Mouse (Mus musculus) lung, embryonic 16.5 days (tissue): ENCODE measurements around the gene Itgb3bp. TPM values are rescaled to one million over a fixed set of nuclear protein-coding genes. Genes with fewer than 3 reads are reported as not detected.
A peak's percentile ranks its signal among the peaks of the same experiment; 100 is the strongest.

Source experiments
- ATAC-seq: fragments of 200-750 bp; cut with Nextera tagmentation; 2 replicates; pipeline ENCODE4 v1.8.0; 2017; ENCODE audit warnings: low read depth, mild to moderate bottlenecking, moderate library complexity
- H3K27ac ChIP-seq: fragments of 300-500 bp; sonication (generic); 2 replicates; pipeline ENCODE4 v1.5.1; 2014; ENCODE audit warnings: mild to moderate bottlenecking, control low read depth, low read length
- H3K27me3 ChIP-seq: fragments of 300-500 bp; sonication (generic); 2 replicates; pipeline ENCODE4 v1.6.1; 2014; ENCODE audit warnings: low read depth, low read length, mixed read lengths; ENCODE audit not compliant: control insufficient read depth, insufficient read depth
- H3K36me3 ChIP-seq: fragments of 300-500 bp; sonication (generic); 2 replicates; pipeline ENCODE4 v1.6.1; 2014; ENCODE audit warnings: low read length; ENCODE audit not compliant: control insufficient read depth, insufficient read depth
- H3K4me1 ChIP-seq: fragments of 300-500 bp; sonication (generic); replicated peaks from 2 replicates; pipeline ENCODE4 v1.6.1; 2014; ENCODE audit warnings: low read length, mixed read lengths; ENCODE audit not compliant: control insufficient read depth, insufficient read depth
- H3K4me2 ChIP-seq: fragments of 300-500 bp; sonication (generic); 2 replicates; pipeline ENCODE4 v1.6.1; 2014; ENCODE audit warnings: low read depth, low read length, control low read depth
- H3K4me3 ChIP-seq: fragments of 300-500 bp; sonication (generic); 2 replicates; pipeline ENCODE4 v1.5.1; 2014; ENCODE audit warnings: mild to moderate bottlenecking, low read length, control low read depth
- H3K9ac ChIP-seq: fragments of 300-500 bp; sonication (generic); 2 replicates; pipeline ENCODE4 v1.6.1; 2014; ENCODE audit warnings: low read length, control low read depth
- H3K9me3 ChIP-seq: fragments of 300-500 bp; sonication (generic); 2 replicates; pipeline ENCODE4 v1.6.1; 2016; ENCODE audit warnings: low read length; ENCODE audit not compliant: control insufficient read depth
- WGBS: fragments of 180-500 bp; shearing (Covaris S2); extraction: QIAGEN DNeasy Blood & Tissue Kit; methylation state at CpG from one replicate; pipeline ENCODE4 v1.1.7; 2014; 5-methylcytosine and 5-hydroxymethylcytosine counted together
- polyA plus RNA-seq: library from polyadenylated mRNA; unstranded; fragments of >200 nt; fragmentation: Nextera tagmentation; extraction: Ambion mirVana; gene quantifications from 2 replicates; pipeline ENCODE4 v1.2.1, GENCODE M21; 2015

Itgb3bp gene
- polyA plus RNA-seq, 1 experiment from 2014 or later, result 44.9 TPM

GRCm38 (mm10) chr4:99773041-99773440 is 156.6 kb downstream of the Itgb3bp start:
- Histone ChIP-seq H3K36me3 (no peaks in the 10 kb centered on the region), H3K9me3 (no peaks in the 10 kb centered on the region), H3K4me2 (no peak overlapping the region), H3K4me3 (no peak overlapping the region), H3K27ac (no peak overlapping the region), H3K9ac (no peak overlapping the region), H3K27me3 (no peaks in the 10 kb centered on the region), H3K4me1 (no peaks in the 10 kb centered on the region)
- 26% methylated on average over 1 of the region's 1 CpGs for WGBS
- ATAC-seq, result no peak

- Histone ChIP-seq H3K27me3 (no peaks in the 10 kb centered on the region), H3K27ac (no peak overlapping the region), H3K9ac (no peak overlapping the region), H3K36me3 (no peaks in the 10 kb centered on the region), H3K4me2 (no peak overlapping the region), H3K4me1 (no peaks in the 10 kb centered on the region), H3K4me3 (no peak overlapping the region), H3K9me3 (no peaks in the 10 kb centered on the region)
- ATAC-seq, result peak; percentile 47; the same call in 1 of the 2 replicates
- 65% methylated on average over 5 of the region's 5 CpGs for WGBS
Observed at GRCm38 (mm10) chr4:99770555-99770954, 159.1 kb downstream of the Itgb3bp start.

GRCm38 (mm10) chr4:99766753-99767152 is 162.9 kb downstream of the Itgb3bp start:
- ATAC-seq, result no peak
- Histone ChIP-seq H3K4me1 (no peaks in the 10 kb centered on the region), H3K27ac (no peak overlapping the region), H3K9ac (no peak overlapping the region), H3K4me3 (no peak overlapping the region), H3K36me3 (no peaks in the 10 kb centered on the region), H3K27me3 (no peaks in the 10 kb centered on the region), H3K9me3 (no peaks in the 10 kb centered on the region), H3K4me2 (no peak overlapping the region)
- WGBS, result 47% methylated on average over 1 of the region's 1 CpGs

GRCm38 (mm10) chr4:99766303-99766702 is 163.3 kb downstream of the Itgb3bp start:
- Histone ChIP-seq H3K27ac (no peak overlapping the region), H3K4me1 (no peaks in the 10 kb centered on the region), H3K9me3 (no peaks in the 10 kb centered on the region), H3K4me3 (no peak overlapping the region), H3K36me3 (no peaks in the 10 kb centered on the region), H3K9ac (no peak overlapping the region), H3K4me2 (no peak overlapping the region), H3K27me3 (no peaks in the 10 kb centered on the region)
- 60% methylated on average over 5 of the region's 5 CpGs for WGBS
- no peak for ATAC-seq

- Histone ChIP-seq H3K4me3 (no peak overlapping the region), H3K4me2 (no peak overlapping the region), H3K9ac (no peak overlapping the region), H3K27ac (no peak overlapping the region), H3K36me3 (0 out of 2 replicates have a peak, but pooled peaks cover 2% of the 10 kb centered on the region), H3K4me1 (no peaks in the 10 kb centered on the region), H3K9me3 (no peaks in the 10 kb centered on the region), H3K27me3 (no peaks in the 10 kb centered on the region)
- peak; percentile 43; the same call in 1 of the 2 replicates for ATAC-seq
- 53% methylated on average over 5 of the region's 5 CpGs for WGBS
Observed at GRCm38 (mm10) chr4:99752426-99752825, 177.2 kb downstream of the Itgb3bp start.

GRCm38 (mm10) chr4:99739836-99740235 is 189.8 kb downstream of the Itgb3bp start:
- H3K9me3 ChIP-seq, result no peaks in the 10 kb centered on the region
- H3K4me1 ChIP-seq, result no peaks in the 10 kb centered on the region
- H3K4me3 ChIP-seq, result no peak overlapping the region
- ATAC-seq, result no peak
- WGBS, result 65% methylated on average over 7 of the region's 7 CpGs
- no peaks in the 10 kb centered on the region for H3K27me3 ChIP-seq
- H3K27ac ChIP-seq, result no peak overlapping the region
- peaks cover 2% of the 10 kb centered on the region; the same call in 1 of the 2 replicates for H3K36me3 ChIP-seq
- H3K4me2 ChIP-seq, result no peak overlapping the region
- no peak overlapping the region for H3K9ac ChIP-seq

- 92% methylated on average over 8 of the region's 8 CpGs for WGBS
- Histone ChIP-seq H3K4me3 (no peak overlapping the region), H3K27ac (no peak overlapping the region), H3K9me3 (peaks cover 6% of the 10 kb centered on the region; the same call in 1 of the 2 replicates), H3K4me2 (no peak overlapping the region), H3K4me1 (no peaks in the 10 kb centered on the region), H3K27me3 (no peaks in the 10 kb centered on the region), H3K36me3 (peaks cover 30% of the 10 kb centered on the region), H3K9ac (no peak overlapping the region)
- no peak for ATAC-seq
Observed at GRCm38 (mm10) chr4:99725914-99726451, 203.6 kb downstream of the Itgb3bp start.

GRCm38 (mm10) chr4:99724331-99724730 is 205.3 kb downstream of the Itgb3bp start:
- Histone ChIP-seq H3K4me1 (no peaks in the 10 kb centered on the region), H3K36me3 (peaks cover 16% of the 10 kb centered on the region)
- 73% methylated on average over 4 of the region's 4 CpGs for WGBS

GRCm38 (mm10) chr4:99717905-99718304 is 211.7 kb downstream of the Itgb3bp start:
- Histone ChIP-seq H3K9ac (no peak overlapping the region), H3K36me3 (no peaks in the 10 kb centered on the region), H3K4me2 (no peak overlapping the region), H3K4me1 (peaks cover 3% of the 10 kb centered on the region), H3K27me3 (no peaks in the 10 kb centered on the region), H3K27ac (no peak overlapping the region), H3K4me3 (no peak overlapping the region), H3K9me3 (no peaks in the 10 kb centered on the region)
- ATAC-seq, result no peak
- WGBS, result 51% methylated on average over 4 of the region's 4 CpGs

More at GRCm38 (mm10) chr4:99724331-99724730, 205.3 kb downstream of the Itgb3bp start:
- ATAC-seq, result no peak
- no peak overlapping the region for H3K9ac ChIP-seq
- H3K27me3 ChIP-seq, result no peaks in the 10 kb centered on the region
- H3K4me3 ChIP-seq, result no peak overlapping the region
- H3K27ac ChIP-seq, result no peak overlapping the region
- H3K4me2 ChIP-seq, result no peak overlapping the region
- no peaks in the 10 kb centered on the region for H3K9me3 ChIP-seq
